Mouse (Mus musculus): ENCODE measurements around the gene Rcc1.

DNA sequence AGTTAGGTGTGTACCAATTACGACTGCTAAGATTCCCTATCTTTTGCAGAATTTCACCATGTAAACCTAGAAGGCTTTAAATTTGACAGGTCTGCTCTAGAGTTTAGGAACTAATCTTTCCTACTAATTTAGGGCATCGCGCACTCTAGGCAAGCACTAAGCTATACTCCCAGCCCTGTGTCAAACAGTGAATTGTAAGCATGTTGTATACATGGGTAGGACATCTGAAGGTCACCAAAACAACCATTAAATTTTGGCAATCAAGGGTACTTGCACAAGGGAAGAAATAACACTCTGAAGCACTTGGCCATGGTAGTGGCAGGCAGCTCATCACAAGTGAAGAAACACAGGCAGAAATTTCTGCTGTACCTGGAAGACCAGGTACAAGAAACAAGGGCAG is 2.6 kb downstream of the Rcc1 start:
- TF ChIP-seq TAL1 (IDR thresholded peaks at IDR 0.05; ENCODE audit: low read length) (no peak), GATA1 (IDR thresholded peaks at IDR 0.05; ENCODE audit: low read length) (no peak)
